Mouse (Mus musculus): ENCODE results near the gene Phldb2.

Gene Phldb2

DNA sequence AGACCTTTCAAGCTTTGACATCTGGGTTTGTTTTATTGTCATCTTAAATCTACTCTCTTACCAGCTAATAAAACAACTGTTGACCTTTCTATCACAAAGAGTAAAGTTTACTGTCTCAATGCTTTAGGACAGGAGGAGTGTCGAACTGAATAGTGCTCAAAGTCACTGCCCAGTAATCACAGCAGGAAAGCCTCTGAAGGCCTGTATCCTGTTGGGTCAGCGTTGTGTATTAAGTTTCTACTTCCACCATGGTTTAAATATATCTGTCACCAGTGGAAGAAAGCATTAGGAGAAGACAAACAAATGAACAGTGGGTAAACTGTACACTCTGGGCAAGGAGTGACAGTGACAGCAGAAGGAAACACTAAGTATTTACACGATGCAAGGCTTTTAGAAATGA is 148.7 kb downstream of the Phldb2 start:
- in situ Hi-C loops (cut with MseI, MboI), result no loop called here

DNA sequence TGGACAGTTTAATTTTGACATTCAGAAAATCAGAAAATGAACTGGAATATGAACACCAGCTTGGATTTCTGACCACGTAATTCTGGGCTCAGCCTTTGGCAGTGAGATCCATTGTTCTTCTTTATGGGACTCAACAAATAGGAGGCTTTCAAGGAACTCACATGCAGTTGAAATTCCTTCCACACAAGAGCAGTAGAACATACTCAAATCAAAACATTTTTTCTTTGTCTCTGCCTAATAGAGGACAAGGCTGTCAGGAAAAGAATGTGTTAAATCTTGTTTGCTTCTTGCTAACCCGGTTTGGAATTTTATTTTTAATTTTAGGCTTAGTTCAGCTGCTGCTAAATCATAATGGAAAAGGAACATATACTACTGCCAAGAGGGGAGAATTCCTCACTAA is 153.0 kb downstream of the Phldb2 start:
- in situ Hi-C loops (cut with MseI, MboI), result no loop called here

DNA sequence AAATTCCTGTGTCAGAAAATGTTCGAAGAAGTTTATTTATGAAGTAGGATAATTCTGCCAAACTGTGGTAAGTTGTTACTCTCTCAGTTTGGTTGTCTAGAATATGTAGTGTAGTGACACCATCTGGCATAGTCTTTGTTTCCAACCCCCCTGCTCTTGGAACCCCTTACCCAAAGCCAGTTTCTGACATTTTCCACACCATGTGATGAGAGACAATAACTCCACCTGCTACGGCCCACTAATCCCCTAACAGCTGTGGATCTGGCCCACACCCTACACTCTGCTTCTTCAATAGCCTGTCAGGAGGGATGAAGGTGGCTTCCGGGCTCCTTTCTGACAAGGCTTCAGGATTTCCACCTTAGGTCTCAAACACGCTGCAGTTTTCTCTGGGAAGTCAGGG is 154.2 kb downstream of the Phldb2 start:
- in situ Hi-C loops (cut with MseI, MboI), result no loop called here

DNA sequence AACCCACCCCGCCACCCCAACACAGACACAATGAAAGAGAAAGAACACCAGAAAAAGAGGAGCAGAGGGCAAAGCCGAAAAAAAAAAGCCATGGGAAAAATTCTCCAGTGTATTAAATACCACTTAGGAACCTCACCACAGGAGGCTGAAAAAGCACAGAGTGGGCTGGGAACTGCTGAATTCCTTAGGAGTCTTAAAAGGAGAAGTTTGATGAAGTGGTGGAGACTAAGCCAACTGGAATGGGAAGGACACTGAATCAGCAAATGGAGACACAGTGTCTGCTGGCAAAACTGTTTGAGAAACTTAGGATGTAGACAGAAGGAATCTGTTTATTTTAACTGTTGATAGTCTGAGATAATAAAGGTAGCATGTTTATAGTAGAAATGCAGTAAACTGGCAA is 154.8 kb downstream of the Phldb2 start:
- in situ Hi-C loops (cut with MseI, MboI), result no loop called here

DNA sequence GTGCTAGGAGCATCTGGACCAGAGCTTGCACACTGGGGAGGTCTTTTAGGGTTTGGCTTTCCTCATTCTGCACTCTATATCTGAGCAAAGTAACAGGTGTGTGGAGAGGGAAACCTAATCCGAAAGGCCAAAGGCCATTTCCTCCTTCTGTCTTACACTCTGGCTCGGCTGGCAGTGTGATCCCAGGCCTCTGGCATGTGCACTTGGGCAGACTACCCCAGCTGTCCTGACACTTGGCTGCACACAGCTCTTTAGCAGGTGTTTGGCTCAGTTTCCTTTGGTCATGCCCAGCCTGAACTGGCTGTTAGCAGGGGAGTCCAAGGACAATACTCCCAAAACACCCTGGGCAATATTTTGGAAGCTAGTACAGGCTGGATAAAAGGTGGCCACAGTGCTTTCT is 156.6 kb downstream of the Phldb2 start:
- in situ Hi-C loops (cut with MseI, MboI), result no loop called here

DNA sequence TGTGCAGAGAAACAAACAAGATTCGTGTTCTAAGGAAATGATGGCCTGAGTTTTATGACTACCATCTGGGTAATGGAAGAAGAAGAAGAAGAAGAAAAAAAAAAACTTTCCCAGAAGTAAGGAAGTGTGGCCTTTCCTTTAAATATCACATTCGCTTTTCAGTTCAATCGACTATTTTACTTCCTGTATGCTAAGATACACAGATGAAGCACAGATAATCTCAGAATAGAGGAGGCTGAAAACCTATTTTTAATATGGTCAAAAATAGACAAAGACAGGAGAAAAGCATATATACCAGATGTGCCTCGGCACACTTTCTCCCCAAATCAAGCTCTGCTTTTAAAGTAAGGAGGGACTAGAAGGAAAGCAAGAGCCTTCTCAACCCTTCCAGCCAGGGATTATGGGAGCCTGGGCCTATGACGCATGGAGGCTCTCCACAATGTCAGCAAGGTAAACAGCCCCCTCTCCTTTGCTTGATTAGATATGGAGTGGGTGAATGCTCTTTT is 158.2 kb downstream of the Phldb2 start:
- in situ Hi-C loops (cut with MseI, MboI), result no loop called here

DNA sequence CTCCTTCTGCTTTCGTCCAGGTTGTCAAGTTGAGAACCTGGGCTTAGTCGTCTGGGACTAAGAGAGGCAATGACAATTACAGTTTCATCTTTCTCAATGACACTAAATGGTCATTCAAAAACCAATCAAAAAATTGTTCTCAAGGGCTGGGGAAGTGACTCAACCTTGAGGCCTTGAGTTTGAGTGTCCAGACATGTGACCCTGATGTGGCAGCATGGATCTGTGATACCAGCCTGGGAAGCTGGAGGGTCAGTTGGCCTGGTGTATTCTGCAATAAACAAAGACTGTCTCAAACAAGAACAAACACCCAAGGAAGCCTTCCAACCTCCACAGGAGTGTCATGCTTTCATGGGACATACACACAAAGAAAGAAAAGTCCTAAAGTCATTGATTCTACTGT is 160.6 kb downstream of the Phldb2 start:
- in situ Hi-C loops (cut with MseI, MboI), result no loop called here

DNA sequence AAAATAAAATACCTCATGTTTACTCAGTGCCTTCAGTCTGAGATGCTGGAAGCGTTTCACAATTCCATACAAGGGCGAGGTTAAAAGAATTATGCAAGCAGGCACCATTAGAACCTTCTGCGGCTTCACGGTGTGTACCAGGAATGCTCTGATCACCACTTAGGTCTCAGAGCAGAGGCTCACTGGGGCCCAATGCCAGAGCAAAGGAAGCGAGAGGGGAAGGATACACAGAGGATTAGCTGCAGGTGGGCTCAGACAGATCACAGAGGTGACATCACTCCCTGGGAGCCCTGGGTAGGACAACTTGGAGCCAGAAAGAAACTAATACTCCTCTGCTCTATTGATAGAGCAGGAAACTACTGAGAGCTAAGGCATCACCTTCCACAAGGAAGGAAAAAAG is 162.1 kb downstream of the Phldb2 start:
- in situ Hi-C loops (cut with MseI, MboI), result no loop called here

DNA sequence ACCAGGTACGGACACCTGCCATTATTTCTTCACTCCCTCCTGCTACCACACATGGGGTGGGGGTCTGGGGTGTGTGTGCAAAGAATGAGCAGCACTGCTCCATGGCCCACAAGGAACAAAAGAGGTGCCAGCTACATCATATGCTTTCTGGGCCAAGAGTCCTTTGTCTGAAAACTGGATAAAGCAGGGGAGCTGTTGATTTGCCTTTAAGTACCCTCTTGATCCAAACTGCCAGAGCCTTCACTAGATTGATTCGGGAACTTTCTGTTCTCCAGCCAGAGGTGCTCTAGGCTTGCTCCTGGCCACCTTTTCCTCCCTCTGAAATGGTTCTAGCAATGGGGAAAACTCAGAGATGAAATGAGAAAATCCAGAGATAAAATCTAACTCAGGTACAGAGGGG is 164.1 kb downstream of the Phldb2 start:
- in situ Hi-C loops (cut with MseI, MboI), result no loop called here

DNA sequence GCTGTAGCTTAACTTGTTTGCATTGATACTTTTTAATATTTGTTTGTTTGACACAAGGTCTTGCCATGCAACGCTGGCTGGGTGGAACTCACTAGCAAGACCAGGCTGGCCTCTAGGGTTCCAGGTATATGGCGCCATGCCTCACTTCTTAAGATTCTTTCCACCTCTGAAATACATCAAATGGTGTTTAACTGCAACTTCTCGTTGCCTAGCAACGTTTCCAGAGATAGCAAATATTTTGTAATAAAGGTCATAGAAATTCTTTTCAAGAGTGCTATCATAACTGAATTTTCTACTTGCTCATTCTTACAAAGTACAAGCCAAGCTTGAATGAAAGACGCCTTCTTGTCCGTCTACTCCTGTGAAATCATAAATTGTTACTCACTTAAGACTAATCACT is 165.7 kb downstream of the Phldb2 start:
- in situ Hi-C loops (cut with MseI, MboI), result no loop called here

DNA sequence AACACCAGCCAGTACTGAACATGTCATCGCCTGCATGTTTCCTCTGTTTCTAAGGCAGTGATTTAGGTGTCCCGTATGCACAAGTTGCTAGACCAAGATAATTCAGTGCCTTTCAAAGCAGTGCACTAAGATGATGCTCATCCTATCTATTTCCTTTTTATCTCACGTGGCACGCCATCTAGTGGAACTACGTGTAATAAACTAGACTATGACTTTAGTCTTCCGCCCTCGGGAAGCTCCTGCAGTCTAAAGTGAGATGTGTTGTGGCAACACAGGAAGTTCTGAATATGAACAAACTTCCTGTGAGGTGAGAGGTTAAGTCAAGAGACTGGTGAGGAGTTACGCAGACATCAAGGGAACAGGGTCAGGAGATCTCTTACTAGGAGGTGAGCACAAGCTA is 166.8 kb downstream of the Phldb2 start:
- in situ Hi-C loops (cut with MseI, MboI), result no loop called here

DNA sequence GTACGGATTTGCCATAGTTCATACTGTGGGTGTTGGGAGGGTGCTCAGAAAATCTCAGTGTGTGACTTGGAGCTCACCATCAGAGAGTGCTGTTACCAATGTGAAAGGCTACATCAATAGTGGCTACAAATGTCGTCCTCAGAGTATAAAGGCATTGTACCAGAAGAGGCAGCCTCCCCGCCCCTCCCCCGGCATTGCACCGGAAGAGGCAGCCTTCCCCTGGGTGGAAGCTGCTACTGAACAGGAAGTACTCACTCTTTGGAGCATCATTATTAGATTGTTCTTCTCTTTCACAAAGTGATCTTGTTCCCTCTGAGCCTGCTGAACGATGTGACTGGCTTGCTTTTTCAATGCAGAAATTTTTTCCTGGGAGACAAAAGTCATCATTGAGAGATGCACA is 173.4 kb downstream of the Phldb2 start:
- in situ Hi-C loops (cut with MseI, MboI), result no loop called here

DNA sequence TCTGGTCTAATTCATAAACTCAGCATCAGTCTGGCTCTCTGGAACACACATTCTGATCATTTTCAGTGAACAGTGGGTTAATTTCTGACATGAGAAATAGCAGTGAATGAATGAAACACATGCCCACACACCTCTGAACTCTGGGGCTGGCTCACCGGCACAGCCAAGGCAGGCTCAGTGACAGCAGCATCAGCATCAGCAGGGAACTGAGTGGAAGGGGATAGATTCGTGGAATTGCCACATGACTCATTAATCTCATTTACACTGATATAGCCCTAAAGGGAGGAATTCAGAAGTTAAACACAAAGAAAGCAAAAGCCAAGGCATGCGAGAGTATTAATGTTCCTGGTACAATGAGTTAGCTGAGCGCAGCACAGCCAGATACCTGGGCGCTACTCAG is 178.6 kb downstream of the Phldb2 start:
- in situ Hi-C loops (cut with MseI, MboI), result loop anchor here in 1 of 2 experiments (25.0 kb wide), 1 partner anchor 187 kb away; the partner anchor contains the start of gene Phldb2

DNA sequence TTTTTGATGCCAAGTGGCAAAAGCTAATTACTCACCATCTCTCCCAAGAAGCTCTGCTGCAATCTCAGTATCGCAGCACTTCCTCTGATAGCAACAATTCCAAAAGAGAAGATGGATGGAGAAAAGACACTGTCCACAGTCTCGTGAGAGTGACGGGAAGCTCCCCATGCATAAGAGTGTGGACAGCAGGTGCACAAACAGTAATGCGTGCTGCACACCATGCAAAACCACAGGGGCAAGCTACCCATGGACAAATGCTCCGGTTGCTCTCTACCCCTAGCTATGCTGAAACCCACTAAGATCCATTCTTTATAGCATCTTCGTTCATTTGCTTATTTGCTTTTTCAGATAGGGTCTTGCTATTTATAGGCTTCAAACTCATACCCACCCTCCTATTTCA is 182.5 kb downstream of the Phldb2 start:
- in situ Hi-C loops (cut with MseI, MboI), result loop anchor here in 1 of 2 experiments (25.0 kb wide), 1 partner anchor 191 kb away; the partner anchor contains the start of gene Phldb2

DNA sequence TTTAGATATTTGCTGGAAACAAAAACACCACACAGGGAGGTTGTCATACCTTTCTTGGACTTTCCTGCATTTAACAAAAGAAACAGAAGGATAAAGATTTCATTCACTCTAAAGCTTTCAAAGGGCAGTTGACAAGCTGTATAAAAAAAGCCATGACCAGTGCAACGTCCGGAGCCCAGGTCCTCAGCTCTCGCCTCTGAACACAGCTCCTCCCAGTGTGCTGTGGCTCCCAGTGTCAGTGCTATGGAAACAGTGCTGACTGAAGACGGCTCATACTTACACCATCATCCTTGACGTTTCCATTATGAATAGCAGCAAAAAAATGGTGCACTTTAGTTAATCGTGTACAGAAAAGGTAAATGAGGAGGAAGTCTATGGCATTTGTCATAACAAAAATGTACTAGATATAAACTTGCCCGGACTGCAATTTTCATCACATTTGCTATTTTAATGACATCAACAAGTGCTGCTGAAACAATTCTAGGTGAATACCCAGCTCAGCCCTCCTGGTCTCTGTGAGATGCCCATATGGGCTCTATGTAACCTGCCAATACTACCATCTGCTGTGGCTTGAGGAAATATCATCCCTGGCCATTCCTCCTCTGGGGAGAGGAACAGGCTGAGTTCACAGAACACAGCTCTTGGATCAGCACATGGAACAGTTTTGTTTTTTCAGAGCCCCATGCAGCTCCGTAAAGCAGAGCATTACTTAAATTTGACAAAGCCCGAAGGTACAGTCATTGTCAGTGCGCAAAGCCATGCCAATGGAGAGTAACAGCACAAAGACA is 185.4 kb downstream of the Phldb2 start:
- in situ Hi-C loops (cut with MseI, MboI), result loop anchor here in 1 of 2 experiments (25.0 kb wide), 1 partner anchor 194 kb away; the partner anchor contains the start of gene Phldb2

DNA sequence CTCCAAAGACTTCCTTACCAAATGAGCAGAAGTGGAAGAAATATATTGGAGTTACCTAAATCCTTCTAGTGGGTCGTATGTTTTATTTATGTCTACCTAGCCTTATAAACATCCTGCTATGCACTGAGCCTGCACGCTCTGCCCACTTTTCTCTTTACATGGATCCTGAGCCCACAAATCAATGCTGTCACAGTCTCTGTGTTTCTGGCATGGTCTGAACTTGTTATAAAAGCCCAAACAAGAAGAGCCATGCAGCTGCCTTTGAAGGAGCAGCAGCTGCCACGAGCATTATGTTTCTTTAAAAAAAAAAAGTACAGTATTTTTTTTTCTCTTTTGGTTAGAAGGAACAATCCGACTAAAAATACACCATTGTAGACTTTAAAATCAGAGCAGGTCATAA is 186.0 kb downstream of the Phldb2 start:
- in situ Hi-C loops (cut with MseI, MboI), result loop anchor here in 1 of 2 experiments (25.0 kb wide), 1 partner anchor 195 kb away; the partner anchor contains the start of gene Phldb2

DNA sequence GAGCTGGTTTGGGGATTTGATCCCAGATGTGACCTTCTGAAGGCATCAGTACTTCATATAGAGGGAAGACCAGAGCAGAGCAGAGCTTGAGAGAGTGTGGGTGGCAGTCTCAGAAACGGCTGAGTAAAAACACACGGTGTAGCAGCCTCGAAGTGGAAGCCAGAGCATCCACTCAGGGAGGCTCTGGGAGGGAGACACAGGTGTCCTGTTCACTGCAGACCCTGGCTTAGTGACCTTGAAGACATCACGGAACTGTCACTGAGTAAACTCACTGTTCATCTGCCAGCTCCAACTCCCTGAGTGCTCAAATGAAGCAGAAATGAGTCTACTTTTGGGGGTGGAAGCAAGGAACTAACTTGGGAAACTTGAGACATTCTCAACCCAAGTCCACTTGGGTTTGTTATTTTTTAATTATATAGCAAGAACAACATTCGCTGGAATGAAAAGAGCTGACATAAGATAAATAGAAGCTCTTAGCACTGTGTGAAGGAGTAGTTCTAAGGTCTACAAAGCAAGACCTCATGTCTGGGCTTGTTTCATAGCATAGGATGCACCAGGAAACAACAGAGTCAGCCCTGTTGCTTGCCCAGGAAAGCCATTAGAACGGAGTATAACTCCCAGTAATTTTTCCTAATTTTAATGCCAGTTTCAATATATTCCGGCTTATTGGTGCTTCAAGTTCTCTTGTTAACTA is 187.4 kb downstream of the Phldb2 start:
- in situ Hi-C loops (cut with MseI, MboI), result loop anchor here in 1 of 2 experiments (25.0 kb wide), 1 partner anchor 196 kb away; the partner anchor contains the start of gene Phldb2

DNA sequence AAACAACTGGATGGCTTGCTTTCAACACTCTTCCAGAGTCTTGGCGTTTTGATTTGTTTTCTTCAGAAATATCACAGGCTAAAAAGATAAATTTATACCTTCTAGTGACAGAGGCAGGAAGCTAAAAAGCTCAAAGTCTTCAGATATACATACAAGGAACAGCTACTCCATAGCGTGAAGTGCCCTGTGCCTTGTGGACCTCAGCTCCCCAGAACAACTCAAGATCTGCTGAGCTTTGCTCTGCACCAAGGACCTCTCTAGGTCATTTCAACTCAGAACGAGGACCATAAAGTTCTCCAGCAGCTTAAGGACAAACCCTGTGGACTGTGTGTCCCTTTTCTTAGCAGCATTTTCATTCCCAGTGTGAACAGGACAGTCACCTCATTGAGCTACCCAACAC is 188.3 kb downstream of the Phldb2 start:
- in situ Hi-C loops (cut with MseI, MboI), result loop anchor here in 1 of 2 experiments (25.0 kb wide), 1 partner anchor 197 kb away; the partner anchor contains the start of gene Phldb2

DNA sequence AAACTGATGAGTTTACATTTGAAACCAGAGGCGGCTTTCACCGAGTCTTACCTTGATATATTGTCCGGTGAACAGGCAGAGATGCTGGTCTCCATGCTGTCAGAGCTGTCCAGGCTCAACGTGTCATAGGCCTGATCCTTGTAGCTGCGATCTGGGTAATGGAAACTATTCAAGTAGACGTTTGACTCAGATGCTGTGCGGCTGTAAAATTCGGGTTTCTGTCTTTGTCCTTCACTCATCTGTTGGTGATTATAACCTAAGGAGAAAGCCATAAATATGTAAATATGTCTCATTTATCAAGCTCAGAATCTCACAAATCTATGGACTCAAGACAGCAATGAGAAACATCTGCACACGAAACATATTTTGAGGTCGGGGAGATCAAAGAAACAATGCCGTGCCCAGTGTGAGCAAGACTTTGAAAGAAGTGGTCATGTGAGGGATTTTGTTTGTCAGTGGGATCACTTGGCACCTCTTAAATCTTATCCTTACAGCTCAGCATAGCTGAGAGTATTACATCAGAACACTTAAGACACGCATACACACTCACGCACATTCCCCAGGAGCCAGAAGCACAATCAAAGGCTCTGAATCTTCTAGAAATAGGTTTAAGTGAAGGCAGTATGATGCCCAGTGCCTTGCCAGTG is 190.4 kb downstream of the Phldb2 start:
- in situ Hi-C loops (cut with MseI, MboI), result loop anchor here in 1 of 2 experiments (25.0 kb wide), 1 partner anchor 199 kb away; the partner anchor contains the start of gene Phldb2

DNA sequence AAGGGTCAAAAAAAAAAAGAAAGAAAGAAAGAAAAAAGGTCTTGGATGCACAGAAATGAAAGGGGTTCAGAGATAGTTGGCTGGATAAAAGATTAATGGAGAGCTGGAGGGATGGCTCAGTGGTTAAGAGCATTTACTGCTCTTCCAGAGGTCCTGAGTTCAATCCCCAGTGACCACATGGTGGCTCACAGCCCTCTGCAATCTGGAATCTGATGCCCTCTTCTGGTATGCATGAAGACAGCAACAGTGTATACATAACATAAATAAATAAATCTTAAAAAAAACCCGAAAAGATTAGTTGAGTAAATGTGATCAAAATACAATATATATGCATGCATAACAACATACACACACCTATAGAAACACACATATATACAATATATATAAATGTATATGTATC is 192.0 kb downstream of the Phldb2 start:
- in situ Hi-C loops (cut with MseI, MboI), result loop anchor here in 1 of 2 experiments (25.0 kb wide), 1 partner anchor 201 kb away; the partner anchor contains the start of gene Phldb2

DNA sequence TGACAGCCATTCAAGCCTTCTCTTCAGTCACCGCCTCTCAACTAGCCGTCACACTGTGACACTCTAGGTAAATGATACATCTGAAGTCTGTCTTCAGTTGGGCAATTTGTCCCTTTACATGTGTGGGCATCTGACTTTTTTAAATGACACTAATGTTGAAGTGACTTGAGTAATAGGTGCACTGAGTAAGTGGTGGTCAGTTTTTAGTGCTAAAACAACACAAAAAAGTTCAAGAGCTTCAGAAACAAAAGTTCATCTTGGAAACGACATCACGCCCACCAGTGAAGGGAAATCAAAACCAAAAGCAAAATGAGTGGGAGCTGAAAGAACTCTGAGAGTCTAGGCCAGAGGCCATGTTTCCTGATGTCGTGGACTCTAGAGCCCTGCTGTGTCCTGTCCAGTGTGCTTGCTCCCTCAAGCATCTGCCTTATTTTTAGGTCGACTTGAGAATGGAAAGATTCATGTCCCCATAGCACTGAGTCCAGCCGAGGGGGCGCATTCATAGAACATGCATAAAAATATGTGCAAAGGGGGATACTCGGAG is 194.6 kb downstream of the Phldb2 start:
- in situ Hi-C loops (cut with MseI, MboI), result loop anchor here in 1 of 2 experiments (25.0 kb wide), 1 partner anchor 204 kb away; the partner anchor contains the start of gene Phldb2
